Mouse (Mus musculus): ENCODE results near the gene Clk3.

GRCm38 (mm10) chr9:57762563-57762991 lies 3.1 kb downstream of the Clk3 start:
- TF ChIP-seq POLR2A (IDR thresholded peaks at IDR 0.05; ENCODE audit: borderline replicate concordance, low read depth, low read length) (no peak), CTCF (IDR thresholded peaks at IDR 0.05; ENCODE audit: low read depth, low read length) (no peak)

All from bone marrow macrophage, adult 2 months (primary cell).